Mouse (Mus musculus) lung, adult 2 months (tissue): ENCODE measurements around the gene Opalin. TPM values are rescaled to one million over a fixed set of nuclear protein-coding genes. Genes with fewer than 3 reads are reported as not detected.
A peak's percentile ranks its signal among the peaks of the same experiment; 100 is the strongest.

Experiments
- DNase-seq: peaks from one replicate; pipeline ENCODE4 v3.0.0; 2022
- H3K4me1 ChIP-seq: fragments of 200-500 bp; 2 replicates; pipeline ENCODE4 v1.6.1; 2011; ENCODE audit warnings: low read length; ENCODE audit not compliant: control insufficient read depth, insufficient read depth
- H3K4me3 ChIP-seq: fragments of 200-500 bp; replicated peaks from 2 replicates; pipeline ENCODE3; 2011; ENCODE audit warnings: low read depth, mild to moderate bottlenecking, control low read depth, low read length; ENCODE audit errors: extremely low read depth
- CTCF ChIP-seq: fragments of 200-500 bp; IDR thresholded peaks from 2 replicates; pipeline ENCODE4 v1.5.1; 2011; ENCODE audit warnings: mild to moderate bottlenecking, low read length, control low read depth; ENCODE audit not compliant: insufficient read depth
- POLR2A ChIP-seq: fragments of 200-500 bp; IDR thresholded peaks from 2 replicates; pipeline ENCODE4 v1.6.1; 2011; ENCODE audit warnings: low read depth, mild to moderate bottlenecking, control low read depth, low read length, borderline replicate concordance; ENCODE audit errors: extremely low read depth
- WGBS: fragments of 180-500 bp; shearing (Covaris S2); methylation state at CpG from one replicate; pipeline ENCODE4 v1.1.7; 2018; 5-methylcytosine and 5-hydroxymethylcytosine counted together
- polyA plus RNA-seq: library from polyadenylated mRNA; depleted of rRNA; stranded (reverse); fragments of >200 nt; gene quantifications from 2 replicates; pipeline ENCODE4 v1.2.3, GENCODE M21; 2012; rRNA removed

Gene Opalin
- polyA plus RNA-seq, 1 experiment, result not detected

GRCm38 (mm10) chr19:41026551-41026950, 50.4 kb downstream of the Opalin start:
- no peaks in the 10 kb centered on the region for H3K4me1 ChIP-seq
- 67% methylated on average over 8 of the region's 8 CpGs for WGBS
- TF ChIP-seq CTCF (no peak), POLR2A (no peak)
- DNase-seq, result no peak
- H3K4me3 ChIP-seq, result no peak overlapping the region

- WGBS, result 27% methylated on average over 4 of the region's 4 CpGs
- no peaks in the 10 kb centered on the region for H3K4me1 ChIP-seq
- TF ChIP-seq POLR2A (no peak), CTCF (no peak)
- no peak overlapping the region for H3K4me3 ChIP-seq
- no peak for DNase-seq
These were observed 54.7 kb downstream of the Opalin start for GRCm38 (mm10) chr19:41022244-41022643.

GRCm38 (mm10) chr19:41020537-41020936, 56.4 kb downstream of the Opalin start:
- H3K4me1 ChIP-seq, result 0 out of 2 replicates have a peak, but pooled peaks cover 3% of the 10 kb centered on the region
- no peak for TF ChIP-seq CTCF
- no peak for TF ChIP-seq POLR2A

GRCm38 (mm10) chr19:41019164-41019675, 57.7 kb downstream of the Opalin start:
- Histone ChIP-seq H3K4me1 (0 out of 2 replicates have a peak, but pooled peaks cover 3% of the 10 kb centered on the region), H3K4me3 (no peak overlapping the region)
- TF ChIP-seq CTCF, result no peak
- no peak for DNase-seq
- 49% methylated on average over 5 of the region's 5 CpGs for WGBS

More at GRCm38 (mm10) chr19:41020537-41020936, 56.4 kb downstream of the Opalin start:
- H3K4me3 ChIP-seq, result no peak overlapping the region
- no peak for DNase-seq
- 47% methylated on average over 3 of the region's 3 CpGs for WGBS

GRCm38 (mm10) chr19:41015951-41016716, 60.8 kb downstream of the Opalin start:
- Histone ChIP-seq H3K4me3 (no peak overlapping the region), H3K4me1 (0 out of 2 replicates have a peak, but pooled peaks cover 3% of the 10 kb centered on the region)
- no peak for TF ChIP-seq POLR2A
- TF ChIP-seq CTCF, result peak; percentile 30
- 17% methylated on average over 14 of the region's 14 CpGs for WGBS
- peak; percentile 45 for DNase-seq

GRCm38 (mm10) chr19:41014003-41014402, 62.9 kb downstream of the Opalin start:
- DNase-seq, result no peak
- Histone ChIP-seq H3K4me1 (0 out of 2 replicates have a peak, but pooled peaks cover 3% of the 10 kb centered on the region), H3K4me3 (no peak overlapping the region)
- TF ChIP-seq POLR2A, result no peak
- TF ChIP-seq CTCF, result no peak
- WGBS, result 17% methylated on average over 9 of the region's 9 CpGs

DNA sequence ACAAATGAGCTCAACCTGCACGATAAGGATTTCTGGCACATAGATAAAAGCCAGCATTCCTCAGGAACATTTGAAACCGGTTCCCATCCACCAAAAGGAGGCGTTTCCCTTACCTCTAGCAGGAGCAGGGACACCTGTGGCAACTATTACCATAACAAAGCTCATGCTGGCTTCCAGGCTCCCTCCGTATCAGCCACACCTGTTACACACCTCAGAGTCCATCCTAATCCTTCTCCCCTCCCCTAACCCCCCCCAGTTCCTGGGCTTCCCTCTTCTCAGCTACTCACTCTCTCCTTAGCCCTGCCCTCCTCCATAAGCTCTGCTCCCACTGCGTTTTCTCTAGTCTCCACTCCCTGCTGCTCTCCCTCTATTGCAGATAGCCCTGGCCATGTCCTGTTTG, 63.3 kb downstream of the Opalin start:
- H3K4me1 ChIP-seq, result 0 out of 2 replicates have a peak, but pooled peaks cover 3% of the 10 kb centered on the region
- TF ChIP-seq POLR2A (no peak), CTCF (no peak)
- WGBS, result 9% methylated on average over 5 of the region's 5 CpGs
- H3K4me3 ChIP-seq, result no peak overlapping the region
- no peak for DNase-seq

Other genes starting within 250 kb of the Opalin start
- gene Ccnj, start 245.8 kb downstream of the Opalin start, polyA plus RNA-seq, result 13.6 and 14.0 TPM in 2 replicates
- 0.66 and 1.5 TPM in 2 replicates for gene Zfp518a, start 182.4 kb downstream of the Opalin start, polyA plus RNA-seq
- 4.7 and 5.7 TPM in 2 replicates for gene Blnk, start 82.6 kb downstream of the Opalin start, polyA plus RNA-seq
- gene Dntt, start 47.8 kb downstream of the Opalin start, polyA plus RNA-seq, result 0.10 and 0.11 TPM in 2 replicates
- 0.03 and 0.21 TPM in 2 replicates for gene Tll2, start 129.7 kb upstream of the Opalin start, polyA plus RNA-seq
- gene Tm9sf3, start 186.9 kb upstream of the Opalin start, polyA plus RNA-seq, result 41.6 and 65.4 TPM in 2 replicates